Mouse (Mus musculus) heart, embryonic 14.5 days (tissue): Measurements from ENCODE around the gene Ubtd1. TPM values are rescaled to one million over a fixed set of nuclear protein-coding genes. Genes with fewer than 3 reads are reported as not detected.
"Not testable (repeated sequence)": the region's sequence is repeated elsewhere in the genome, so short reads cannot be mapped to it uniquely, and the experiment has no call there.

Source experiments
- ATAC-seq: fragments of 200-750 bp; cut with Nextera tagmentation; 2 replicates; pipeline ENCODE4 v1.8.0; 2017; ENCODE audit warnings: low read depth, moderate TSS enrichment; ENCODE audit not compliant: insufficient number of reproducible peaks, insufficient read depth, low FRiP score
- H3K27ac ChIP-seq, 2 experiments: fragments of 200-500 bp in 1 of 2; fragments of 300-500 bp in 1 of 2; sonication (generic) in 1 of 2; replicated peaks in 1 of 2; 2 replicates each; pipeline ENCODE4 v1.5.1; 2012 to 2014; ENCODE audit warnings: low read depth in 2 of 2, low read length in 2 of 2, control low read depth in 1 of 2, mild to moderate bottlenecking in 1 of 2, mixed read lengths in 1 of 2; ENCODE audit not compliant: control insufficient read depth in 1 of 2, insufficient read depth in 1 of 2
- H3K27me3 ChIP-seq: fragments of 300-500 bp; sonication (generic); 2 replicates; pipeline ENCODE4 v1.6.1; 2014; ENCODE audit warnings: mild to moderate bottlenecking, low read length, control low read depth; ENCODE audit not compliant: control insufficient read depth, insufficient read depth
- H3K36me3 ChIP-seq: fragments of 300-500 bp; sonication (generic); 2 replicates; pipeline ENCODE4 v1.6.1; 2014; ENCODE audit warnings: mild to moderate bottlenecking, control low read depth, low read length, mixed read lengths; ENCODE audit not compliant: control insufficient read depth, insufficient read depth
- H3K4me1 ChIP-seq, 2 experiments: fragments of 200-500 bp in 1 of 2; fragments of 300-500 bp in 1 of 2; sonication (generic) in 1 of 2; 2 replicates each; pipeline ENCODE4 v1.6.1; 2012 to 2014; ENCODE audit warnings: low read length in 2 of 2, control low read depth in 1 of 2, mixed read lengths in 1 of 2; ENCODE audit not compliant: control insufficient read depth in 2 of 2, insufficient read depth in 2 of 2
- H3K4me2 ChIP-seq: fragments of 300-500 bp; sonication (generic); 2 replicates; pipeline ENCODE4 v1.6.1; 2014; ENCODE audit warnings: mild to moderate bottlenecking, low read length
- H3K4me3 ChIP-seq, 2 experiments: fragments of 200-500 bp in 1 of 2; fragments of 300-500 bp in 1 of 2; sonication (generic) in 1 of 2; 2 replicates each; pipeline ENCODE4 v1.5.1; 2012 to 2014; ENCODE audit warnings: low read length in 2 of 2, mild to moderate bottlenecking in 2 of 2, control low read depth in 1 of 2, low read depth in 1 of 2, moderate library complexity in 1 of 2; ENCODE audit not compliant: control insufficient read depth in 1 of 2, insufficient read depth in 1 of 2
- H3K9ac ChIP-seq: fragments of 300-500 bp; sonication (generic); 2 replicates; pipeline ENCODE4 v1.6.1; 2014; ENCODE audit warnings: mild to moderate bottlenecking, low read length
- H3K9me3 ChIP-seq: fragments of 300-500 bp; sonication (generic); 2 replicates; pipeline ENCODE4 v1.6.1; 2016; ENCODE audit warnings: low read length, control low read depth; ENCODE audit not compliant: control insufficient read depth
- WGBS: fragments of 180-500 bp; shearing (Covaris S2); extraction: QIAGEN DNeasy Blood & Tissue Kit; methylation state at CpG from one replicate; pipeline ENCODE4 v1.1.7; 2014; 5-methylcytosine and 5-hydroxymethylcytosine counted together
- polyA plus RNA-seq: library from polyadenylated mRNA; unstranded; fragments of >200 nt; fragmentation: Nextera tagmentation; extraction: Ambion mirVana; gene quantifications from 2 replicates; pipeline ENCODE4 v1.2.1, GENCODE M21; 2014

The Ubtd1 gene
- polyA plus RNA-seq, 1 experiment from 2014 or later: 13.2 TPM

DNA sequence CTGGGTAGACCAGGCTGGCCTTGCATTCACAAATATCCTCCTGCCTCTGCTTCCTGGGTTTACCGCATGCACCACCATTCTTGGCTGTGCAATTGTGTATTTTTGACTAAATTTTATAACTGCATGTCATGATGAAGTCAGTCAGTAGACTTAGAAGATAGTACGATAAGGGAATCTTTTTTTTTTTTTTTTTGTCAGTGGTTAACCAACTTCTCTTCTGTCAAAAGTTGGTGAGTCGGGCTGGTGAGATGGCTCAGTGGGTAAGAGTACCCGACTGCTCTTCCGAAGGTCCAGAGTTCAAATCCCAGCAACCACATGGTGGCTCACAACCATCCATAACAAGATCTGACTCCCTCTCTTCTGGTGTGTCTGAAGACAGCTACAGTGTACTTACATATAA is 100.0 kb downstream of the Ubtd1 start:
- WGBS: 87% methylated on average over 5 of the region's 5 CpGs
- H3K9me3 ChIP-seq, H3K4me2 ChIP-seq: not testable (repeated sequence)

More for the DNA sequence above, 100.0 kb downstream of the Ubtd1 start:
- H3K4me1 ChIP-seq, H3K9ac ChIP-seq, H3K27ac ChIP-seq, ATAC-seq, H3K36me3 ChIP-seq, H3K27me3 ChIP-seq, H3K4me3 ChIP-seq: not testable (repeated sequence)

Other genes with a start within 250 kb of the Ubtd1 start
- gene Slit1, start 238.1 kb upstream of the Ubtd1 start, polyA plus RNA-seq: not detected in 2 replicates
- 13.9 and 14.2 TPM in 2 replicates for gene Arhgap19, start 179.7 kb upstream of the Ubtd1 start, polyA plus RNA-seq
- gene Frat1, start 151.8 kb upstream of the Ubtd1 start, polyA plus RNA-seq: 2.4 and 2.6 TPM in 2 replicates
- 1.2 and 2.0 TPM in 2 replicates for gene Frat2, start 133.6 kb upstream of the Ubtd1 start, polyA plus RNA-seq
- 5.8 and 6.4 TPM in 2 replicates for gene Rrp12, start 85.6 kb upstream of the Ubtd1 start, polyA plus RNA-seq
- gene Pgam1, start 69.8 kb upstream of the Ubtd1 start, polyA plus RNA-seq: 787 and 805 TPM in 2 replicates
- gene Exosc1, start 48.3 kb upstream of the Ubtd1 start, polyA plus RNA-seq: 40.8 and 42.0 TPM in 2 replicates
- gene Zdhhc16, start 48.3 kb upstream of the Ubtd1 start, polyA plus RNA-seq: 42.3 and 47.8 TPM in 2 replicates
- gene Mms19, start 606 bp upstream of the Ubtd1 start, polyA plus RNA-seq: 24.4 and 28.3 TPM in 2 replicates
- gene Ankrd2, start 54.2 kb downstream of the Ubtd1 start, polyA plus RNA-seq: not detected in 2 replicates
- 0.74 and 0.76 TPM in 2 replicates for gene Hoga1, start 63.8 kb downstream of the Ubtd1 start, polyA plus RNA-seq
- not detected in 2 replicates for gene 4933411K16Rik, start 70.5 kb downstream of the Ubtd1 start, polyA plus RNA-seq
- gene Morn4, start 104.6 kb downstream of the Ubtd1 start, polyA plus RNA-seq: 14.0 and 15.6 TPM in 2 replicates
- 19.2 and 20.2 TPM in 2 replicates for gene Pi4k2a, start 108.7 kb downstream of the Ubtd1 start, polyA plus RNA-seq
- gene Avpi1, start 147.3 kb downstream of the Ubtd1 start, polyA plus RNA-seq: 36.0 and 38.2 TPM in 2 replicates
- gene Marveld1, start 165.6 kb downstream of the Ubtd1 start, polyA plus RNA-seq: 17.8 and 25.0 TPM in 2 replicates
- gene Zfyve27, start 182.2 kb downstream of the Ubtd1 start, polyA plus RNA-seq: 14.7 and 15.7 TPM in 2 replicates
- gene Sfrp5, start 220.5 kb downstream of the Ubtd1 start, polyA plus RNA-seq: 4.3 and 4.4 TPM in 2 replicates